Mouse (Mus musculus): ENCODE measurements around the gene Rreb1.

DNA sequence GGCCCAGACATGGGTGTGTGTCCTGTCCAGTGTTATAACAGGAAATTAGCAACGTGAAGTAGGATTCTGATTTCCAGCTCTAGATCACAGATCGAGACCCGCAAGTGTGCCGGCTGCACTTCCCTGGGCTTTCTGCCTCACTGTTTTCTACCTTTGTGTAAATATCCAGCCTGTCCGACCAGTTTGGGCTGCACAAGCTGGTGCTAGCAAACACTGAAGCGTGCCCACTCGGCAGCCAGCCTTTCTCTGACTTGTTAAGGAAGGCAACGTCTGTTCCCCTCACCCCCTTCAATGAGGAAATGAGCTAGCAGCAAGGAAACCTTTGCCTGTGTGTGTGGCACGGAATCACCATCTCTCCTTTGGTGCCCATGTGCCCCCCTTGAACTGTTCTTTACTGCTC is 129.9 kb downstream of the Rreb1 start:
- TF ChIP-seq CTCF (IDR thresholded peaks at IDR 0.05; ENCODE audit: low read depth) (no peak), EP300 (IDR thresholded peaks at IDR 0.05; ENCODE audit: low read depth) (no peak)

All from heart, postnatal 0 days (tissue).